Mouse (Mus musculus) cortical plate, adult 2 months (tissue): ENCODE measurements around the gene Zfp110. TPM values are rescaled to one million over a fixed set of nuclear protein-coding genes. Genes with fewer than 3 reads are reported as not detected.
"Not testable (repeated sequence)": the region's sequence is repeated elsewhere in the genome, so short reads cannot be mapped to it uniquely, and the experiment has no call there.

Source experiments
- H3K27ac ChIP-seq: fragments of 200-500 bp; 2 replicates; pipeline ENCODE4 v1.5.1; 2012; ENCODE audit warnings: low read length, control low read depth, inconsistent platforms; ENCODE audit not compliant: insufficient read depth
- H3K4me1 ChIP-seq: fragments of 200-500 bp; 2 replicates; pipeline ENCODE4 v1.6.1; 2011; ENCODE audit warnings: low read length; ENCODE audit not compliant: control insufficient read depth, insufficient read depth
- H3K4me3 ChIP-seq: fragments of 200-500 bp; 2 replicates; pipeline ENCODE4 v1.5.1; 2011; ENCODE audit warnings: mild to moderate bottlenecking, low read length, control low read depth; ENCODE audit not compliant: insufficient read depth
- CTCF ChIP-seq: fragments of 200-500 bp; IDR thresholded peaks from 2 replicates; pipeline ENCODE4 v1.5.1; 2011; ENCODE audit warnings: mild to moderate bottlenecking, control low read depth, low read length; ENCODE audit not compliant: insufficient read depth; ENCODE audit errors: extremely low read depth
- POLR2A ChIP-seq: fragments of 200-500 bp; IDR thresholded peaks from 2 replicates; pipeline ENCODE4 v1.6.1; 2011; ENCODE audit warnings: mild to moderate bottlenecking, low read length, control low read depth; ENCODE audit not compliant: insufficient read depth; ENCODE audit errors: extremely low read depth
- polyA plus RNA-seq: library from polyadenylated mRNA; depleted of rRNA; stranded (reverse); fragments of >200 nt; gene quantifications from 2 replicates; pipeline ENCODE4 v1.2.3, GENCODE M21; 2012

Zfp110 gene
- polyA plus RNA-seq, 1 experiment = 7.8 TPM

DNA sequence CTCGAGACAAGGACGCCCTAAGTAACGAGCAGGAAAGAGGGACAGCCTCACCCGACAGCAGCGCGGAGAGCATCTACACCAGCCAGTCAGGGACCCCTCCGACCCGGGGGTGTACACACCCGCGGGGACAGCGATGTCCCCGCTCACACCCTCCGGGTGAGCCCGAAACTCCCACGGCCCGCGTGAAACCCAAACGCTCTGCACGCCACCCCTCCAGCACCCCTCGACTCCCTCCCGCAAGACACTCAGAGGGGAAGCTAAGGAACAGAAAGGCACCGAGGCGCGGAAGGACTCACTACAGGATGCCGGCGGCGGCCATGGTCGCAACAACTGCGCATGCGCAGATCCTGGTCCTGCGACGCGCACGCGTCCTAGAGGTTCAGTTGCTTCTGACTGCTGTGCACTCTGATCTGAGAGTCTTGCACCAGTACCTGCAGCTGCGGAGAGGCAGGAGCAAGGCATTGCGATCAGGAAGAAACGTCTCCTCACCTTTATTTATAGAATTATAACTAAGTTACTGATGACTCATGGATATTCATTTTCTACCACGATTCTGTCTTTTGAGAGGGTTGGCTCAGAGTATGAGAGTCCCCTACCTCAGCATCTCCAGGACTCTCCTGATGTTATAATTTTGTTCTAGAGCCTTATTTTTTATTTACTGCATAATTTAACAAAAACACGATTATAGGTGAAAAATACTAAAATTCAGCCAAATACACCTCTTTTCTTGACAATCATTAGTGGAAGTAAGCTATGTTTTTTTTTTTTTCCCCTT is 15.9 kb upstream of the Zfp110 start, which contains the start of gene Zfp329:
Gene Zfp329 (minus strand): TSS at position 338 of the 775 bp plus-strand sequence.
- Histone ChIP-seq H3K27ac (peak within 1 kb of the TSS; percentile 51; the same call in 1 of the 2 replicates), H3K4me3 (peak within 1 kb of the TSS; percentile 63), H3K4me1 (no peaks in the 10 kb centered on the region)
- no peak for TF ChIP-seq CTCF
- peak; percentile 93 for TF ChIP-seq POLR2A

DNA sequence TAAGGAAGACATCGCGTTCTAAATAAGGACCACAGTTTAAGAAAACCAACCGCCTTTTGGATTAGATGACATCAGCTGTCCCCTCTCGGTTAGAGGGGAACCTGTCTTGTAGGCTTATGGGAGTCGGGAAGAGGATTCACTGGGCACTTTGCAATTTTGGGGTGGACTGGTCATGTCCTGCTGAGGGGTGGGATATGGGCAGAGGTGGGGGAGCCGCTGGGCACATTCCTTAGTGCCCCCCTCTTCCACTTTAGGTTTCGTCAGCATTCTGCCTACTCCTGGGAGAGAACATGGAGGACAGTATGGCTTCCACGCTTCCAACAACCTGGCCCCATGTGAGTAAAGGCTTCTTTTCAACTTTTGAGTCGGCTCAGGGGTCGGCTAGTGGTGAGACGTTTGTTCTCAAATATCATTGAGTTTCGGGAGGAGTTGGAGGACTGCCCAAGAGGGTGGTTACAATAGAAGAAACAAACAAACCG is 671 bp downstream of the Zfp110 start:
- Histone ChIP-seq H3K4me1 (no peaks in the 10 kb centered on the region), H3K4me3 (peak overlapping the region; percentile 78), H3K27ac (peak overlapping the region; percentile 65)
- TF ChIP-seq POLR2A (no peak), CTCF (no peak)

- TF ChIP-seq POLR2A (no peak), CTCF (no peak)
- H3K27ac ChIP-seq = no peak overlapping the region
- H3K4me1 ChIP-seq = no peaks in the 10 kb centered on the region
- H3K4me3 ChIP-seq = peak overlapping the region; percentile 78; the same call in 1 of the 2 replicates
Measured at GRCm38 (mm10) chr7:12835779-12836178, 1.2 kb downstream of the Zfp110 start.

- no peak overlapping the region for H3K4me3 ChIP-seq
- H3K27ac ChIP-seq = no peak overlapping the region
- no peaks in the 10 kb centered on the region for H3K4me1 ChIP-seq
- TF ChIP-seq POLR2A = no peak
- no peak for TF ChIP-seq CTCF
Measured at GRCm38 (mm10) chr7:12874301-12874700, 39.7 kb downstream of the Zfp110 start.

- no peak for TF ChIP-seq POLR2A
- TF ChIP-seq CTCF = no peak
- peaks cover 3% of the 10 kb centered on the region; the same call in 1 of the 2 replicates for H3K4me1 ChIP-seq
- H3K4me3 ChIP-seq = no peak overlapping the region
- no peak overlapping the region for H3K27ac ChIP-seq
Measured at GRCm38 (mm10) chr7:12880036-12880435, 45.5 kb downstream of the Zfp110 start.

GRCm38 (mm10) chr7:12880497-12880896 is 45.9 kb downstream of the Zfp110 start:
- H3K27ac ChIP-seq, H3K4me1 ChIP-seq: not testable (repeated sequence)
- H3K4me3 ChIP-seq = peak overlapping the region; percentile 70

DNA sequence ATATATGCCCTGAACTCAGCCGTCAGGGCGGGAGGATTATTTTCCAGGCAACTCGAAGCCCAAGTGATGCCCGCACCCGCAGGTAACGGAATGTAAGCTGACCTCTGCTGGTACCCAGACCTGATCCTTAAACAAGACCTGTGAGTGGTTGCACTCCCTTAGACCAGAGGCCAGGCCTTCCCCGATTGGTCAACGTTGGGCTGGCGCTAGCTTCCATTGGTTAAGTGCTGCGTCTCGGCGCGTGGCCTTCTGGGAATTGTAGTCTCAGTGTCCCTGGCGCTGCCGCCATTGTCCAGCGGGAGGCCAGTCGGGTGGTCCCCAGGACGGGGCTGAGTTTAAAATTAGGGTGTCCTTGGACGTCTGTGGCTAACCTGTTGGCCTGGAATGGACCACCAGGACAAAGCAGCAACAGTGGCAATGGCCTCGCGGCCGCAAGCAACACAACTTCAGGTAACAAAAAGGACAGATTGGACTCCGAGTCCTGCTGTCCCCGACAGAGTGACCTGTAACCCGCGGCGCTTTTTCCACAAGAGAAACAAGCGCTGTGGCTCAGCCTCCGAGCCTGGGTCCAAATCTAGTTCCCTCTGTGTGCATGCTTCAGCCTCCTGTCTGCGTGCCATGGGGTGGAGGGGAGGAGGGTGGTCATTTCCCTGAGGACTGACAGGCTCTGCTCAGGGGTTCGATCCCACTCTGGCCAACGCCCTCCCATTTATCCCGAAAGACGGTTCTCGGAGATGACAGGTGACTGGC is 46.5 kb downstream of the Zfp110 start, which contains the start of gene Zfp128:
Gene Zfp128 (plus strand): TSS at position 267 of the 750 bp plus-strand sequence.
- H3K27ac ChIP-seq = no peak within 1 kb of the TSS

DNA sequence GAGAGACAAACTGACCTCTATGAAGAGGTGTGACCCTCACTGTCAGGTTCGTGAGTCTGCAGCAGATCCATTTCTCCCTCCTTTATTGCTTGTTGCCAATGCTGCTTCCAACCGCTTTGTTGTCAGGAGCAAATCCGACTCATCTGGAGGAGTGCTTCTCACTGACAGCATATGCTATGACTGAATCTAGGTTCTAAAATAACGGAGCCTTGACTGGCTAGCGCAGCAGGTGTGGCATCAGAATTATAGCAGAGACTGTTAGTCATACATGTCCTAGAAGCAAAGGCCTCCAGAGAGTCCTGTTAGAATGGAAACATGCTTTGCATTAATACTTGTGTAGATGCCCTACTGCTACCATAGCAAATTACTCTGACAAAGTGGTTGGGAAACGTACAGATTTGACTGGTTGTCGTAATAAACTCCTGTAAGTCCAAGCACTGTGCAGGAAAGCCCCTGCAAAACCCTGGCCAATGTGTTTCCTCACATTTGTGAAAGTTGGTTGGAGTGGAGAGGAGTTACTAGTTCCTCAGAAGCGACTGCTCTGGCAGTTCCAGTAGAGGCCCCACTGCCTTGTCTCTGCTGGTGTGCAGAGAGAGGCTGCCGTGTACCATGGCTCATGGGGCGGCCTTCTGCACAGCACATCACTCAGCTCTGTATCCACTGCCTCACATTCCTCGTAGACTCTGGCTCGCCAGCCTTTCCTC is 52.2 kb downstream of the Zfp110 start:
- no peak for TF ChIP-seq POLR2A
- TF ChIP-seq CTCF = no peak
- H3K27ac ChIP-seq = no peak overlapping the region
- no peak overlapping the region for H3K4me3 ChIP-seq
- peaks cover 2% of the 10 kb centered on the region; the same call in 1 of the 2 replicates for H3K4me1 ChIP-seq

More for the DNA sequence above, 46.5 kb downstream of the Zfp110 start, which contains the start of gene Zfp128:
- peaks cover 3% of the 10 kb centered on the region; the same call in 1 of the 2 replicates for H3K4me1 ChIP-seq
- no peak for TF ChIP-seq CTCF
- TF ChIP-seq POLR2A = peak; percentile 69
- H3K4me3 ChIP-seq = peak within 1 kb of the TSS; percentile 70

DNA sequence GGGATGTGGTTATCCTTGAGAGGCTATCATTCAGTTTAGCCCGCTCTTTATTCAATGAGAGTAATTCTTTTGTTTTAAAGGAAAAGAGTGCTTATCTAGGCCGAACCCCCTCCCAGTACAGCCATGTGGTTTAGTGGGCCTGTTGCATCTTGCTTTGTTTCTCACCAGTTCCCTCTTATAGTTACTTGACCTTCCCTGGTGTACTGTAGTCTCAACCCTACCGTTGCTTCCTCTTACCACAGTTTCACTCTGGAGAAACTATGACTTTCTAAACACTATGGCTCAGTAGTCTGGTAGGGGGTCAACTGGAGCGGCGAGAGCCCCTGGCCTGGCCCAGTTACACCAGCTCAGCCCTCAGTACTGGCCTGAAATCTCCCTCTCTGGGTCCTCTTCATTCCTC is 53.0 kb downstream of the Zfp110 start:
- H3K27ac ChIP-seq = no peak overlapping the region
- TF ChIP-seq CTCF (no peak), POLR2A (no peak)
- no peak overlapping the region for H3K4me3 ChIP-seq
- no peaks in the 10 kb centered on the region for H3K4me1 ChIP-seq
